Mouse (Mus musculus): Measurements from ENCODE around the gene Fbxw7. TPM values are rescaled to one million over a fixed set of nuclear protein-coding genes. Genes with fewer than 3 reads are reported as not detected.

The Fbxw7 gene
- total RNA-seq, 2 experiments from 2014 or later, result 20.2 to 35.4 TPM

DNA sequence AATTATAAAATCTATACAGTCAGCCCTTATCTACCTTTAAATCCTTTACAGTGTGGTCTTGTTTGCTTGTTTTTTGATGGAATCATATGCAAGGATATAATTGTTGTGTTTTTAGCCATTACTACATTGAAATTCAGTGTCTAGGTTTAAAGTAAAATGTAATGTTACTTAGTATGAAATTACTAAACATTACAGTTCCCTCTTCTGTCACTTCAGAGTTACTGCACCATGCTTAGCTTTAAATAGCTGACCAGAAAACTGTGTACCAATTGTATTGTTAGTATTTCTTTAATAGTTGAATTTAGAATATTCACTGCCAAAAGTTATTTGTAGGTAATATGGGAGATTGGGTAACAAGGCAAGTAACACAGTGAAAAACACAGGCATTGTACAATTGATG, 55.1 kb downstream of the Fbxw7 start:
- no peak for DNase-seq
- intact Hi-C loops (cut with DNase I; ENCODE audit: low total_unique reads), result no loop called here

DNA sequence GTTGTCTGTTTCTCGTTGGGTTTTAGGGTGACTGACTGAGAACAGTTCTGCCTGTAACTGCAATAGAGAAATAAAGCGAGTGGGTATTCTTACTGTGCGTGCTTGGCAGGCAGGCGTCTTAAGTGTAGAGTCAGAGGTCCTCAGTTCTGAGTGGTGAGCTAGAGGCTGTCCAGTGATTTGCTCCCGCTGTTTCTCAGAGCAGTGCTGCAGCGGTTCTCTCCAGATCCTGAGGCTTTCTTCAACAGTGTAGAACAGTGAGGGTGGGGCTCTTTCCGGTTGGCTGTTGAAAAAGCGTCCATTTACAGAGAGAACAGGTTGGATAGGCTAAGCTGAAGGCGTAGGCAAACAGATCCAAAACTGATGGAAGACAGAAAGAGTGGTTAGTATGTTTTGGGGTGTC, 60.2 kb downstream of the Fbxw7 start:
- no peak for DNase-seq
- intact Hi-C loops (cut with DNase I; ENCODE audit: low total_unique reads), result no loop called here

DNA sequence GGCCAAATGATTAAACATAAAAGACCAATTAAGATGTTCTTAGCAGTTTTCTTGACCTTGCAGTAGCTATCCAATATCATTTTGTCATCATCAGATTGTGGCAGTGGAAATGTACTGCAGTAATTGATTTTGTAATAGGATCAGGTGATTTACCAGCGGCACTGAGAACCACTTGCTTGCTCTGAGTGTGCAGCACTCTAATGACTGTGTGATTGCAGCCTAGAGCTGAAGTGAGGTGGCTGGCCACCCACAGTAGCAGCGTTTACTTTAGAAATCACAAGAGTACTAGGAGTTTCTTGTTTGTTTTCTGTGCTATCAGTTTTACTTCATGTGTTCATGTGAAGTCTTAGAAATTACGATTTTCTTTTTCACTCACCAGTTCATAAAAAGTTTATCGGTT, 61.1 kb downstream of the Fbxw7 start:
- DNase-seq, result no peak
- intact Hi-C loops (cut with DNase I; ENCODE audit: low total_unique reads), result no loop called here

DNA sequence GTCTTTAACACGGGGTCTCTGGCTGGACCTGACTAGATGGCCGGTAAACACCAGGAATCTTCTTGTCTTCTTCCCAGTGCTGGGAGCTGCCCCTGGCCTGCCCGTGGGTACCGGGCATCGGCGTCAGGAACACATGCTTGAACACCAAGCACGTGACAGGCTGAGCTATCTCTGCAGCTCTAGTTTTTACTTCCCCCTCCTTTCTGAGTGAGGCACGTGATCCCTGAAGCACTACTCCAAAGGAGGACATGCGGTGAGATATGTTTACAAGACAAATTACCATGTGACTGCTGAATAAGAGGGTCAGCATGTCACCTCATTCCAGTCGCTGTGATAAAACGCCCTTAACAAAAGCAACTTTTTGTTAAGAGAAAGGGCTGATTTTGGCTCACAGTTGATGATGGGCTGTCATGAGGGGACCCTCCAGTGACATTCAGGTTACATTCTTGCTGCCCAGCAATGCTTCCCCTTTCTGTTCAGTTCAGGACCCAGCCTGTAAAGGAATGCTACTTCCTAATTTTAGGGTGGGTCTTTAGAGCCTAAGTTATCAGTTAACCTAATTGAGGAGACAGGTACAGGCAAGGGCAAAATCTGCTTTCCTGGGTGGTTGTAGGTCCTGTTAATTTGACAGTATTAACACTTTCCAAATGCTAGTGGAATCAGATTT, 68.9 kb downstream of the Fbxw7 start:
- intact Hi-C loops (cut with DNase I; ENCODE audit: low total_unique reads), result no loop called here
- DNase-seq, result no peak

DNA sequence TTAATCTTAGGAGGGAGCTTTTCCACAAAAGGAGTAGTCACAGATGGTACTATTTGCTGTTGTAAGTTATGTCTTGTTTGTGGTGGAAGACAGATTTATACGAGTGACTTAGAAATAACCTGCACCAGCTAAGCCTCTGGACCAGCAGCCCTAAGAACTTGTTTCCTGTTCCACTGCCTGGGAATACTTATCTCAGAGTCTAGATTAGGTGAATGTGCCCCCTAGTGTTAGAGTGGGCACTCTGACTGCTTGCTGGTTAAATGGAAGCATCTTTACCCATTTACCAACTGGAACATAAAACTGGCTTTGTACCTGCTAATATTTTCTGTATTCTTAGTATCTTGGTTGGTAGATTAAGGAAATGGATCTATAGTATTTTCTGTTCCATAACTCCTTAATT, 74.6 kb downstream of the Fbxw7 start:
- DNase-seq, result no peak
- intact Hi-C loops (cut with DNase I; ENCODE audit: low total_unique reads), result no loop called here

DNA sequence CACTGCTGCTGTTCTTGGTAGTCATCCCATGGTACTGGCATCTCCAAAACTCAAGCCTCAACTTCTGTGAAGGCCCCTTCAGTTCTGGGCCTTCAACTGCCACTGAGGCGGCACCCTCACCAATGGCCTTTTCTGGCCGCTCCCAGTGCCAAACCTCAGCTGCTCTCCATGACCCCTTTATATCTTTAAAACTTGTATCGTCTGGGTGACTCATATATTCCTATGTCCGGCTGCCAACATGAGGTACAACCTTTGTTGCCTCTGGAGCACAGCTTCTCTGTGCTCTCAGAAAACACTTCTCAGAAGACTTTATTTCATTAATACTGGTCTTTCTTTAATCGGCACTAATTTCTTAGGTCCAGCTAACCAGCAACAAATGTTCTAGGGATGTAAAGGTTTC, 75.9 kb downstream of the Fbxw7 start:
- no peak for DNase-seq
- intact Hi-C loops (cut with DNase I; ENCODE audit: low total_unique reads), result no loop called here

DNA sequence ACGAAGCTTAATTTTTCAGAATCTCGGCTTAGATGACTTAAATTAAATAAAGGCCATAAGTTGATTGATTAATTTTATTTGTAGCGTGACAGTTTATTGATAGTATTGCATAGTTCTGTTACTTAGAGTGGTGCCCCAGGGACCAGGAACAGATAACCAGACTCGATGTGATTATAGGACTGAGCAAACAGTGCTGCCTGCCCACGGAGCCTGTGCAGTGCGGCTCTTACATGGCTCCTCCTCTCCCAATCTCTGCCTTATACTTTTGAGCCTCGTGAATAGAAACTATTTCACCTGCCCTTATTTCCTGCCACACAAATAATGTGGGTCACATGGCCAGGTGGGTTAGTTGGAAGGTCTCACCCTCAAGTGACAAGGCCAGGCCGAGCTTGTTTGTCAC, 82.9 kb downstream of the Fbxw7 start:
- DNase-seq, result no peak
- intact Hi-C loops (cut with DNase I; ENCODE audit: low total_unique reads), result no loop called here

DNA sequence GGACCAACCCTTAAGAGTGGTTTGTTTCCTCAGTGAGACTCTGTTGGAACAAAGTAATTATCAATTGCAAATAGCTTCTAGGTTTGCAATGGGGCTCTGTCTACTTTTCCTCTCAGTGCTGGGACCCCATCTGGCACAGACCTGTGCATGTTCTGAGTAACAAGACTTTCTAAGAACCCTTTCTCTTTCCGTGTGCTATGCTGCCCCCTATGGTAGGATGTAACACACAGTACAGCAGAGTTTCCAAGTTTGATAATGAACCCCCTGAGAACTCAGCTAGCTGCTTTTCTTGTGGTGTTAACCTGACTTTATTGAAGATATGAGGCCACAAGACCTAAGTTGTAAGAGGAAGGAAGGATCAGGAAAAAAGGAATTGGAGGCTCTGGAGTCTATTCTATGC, 91.5 kb downstream of the Fbxw7 start:
- DNase-seq, result no peak

DNA sequence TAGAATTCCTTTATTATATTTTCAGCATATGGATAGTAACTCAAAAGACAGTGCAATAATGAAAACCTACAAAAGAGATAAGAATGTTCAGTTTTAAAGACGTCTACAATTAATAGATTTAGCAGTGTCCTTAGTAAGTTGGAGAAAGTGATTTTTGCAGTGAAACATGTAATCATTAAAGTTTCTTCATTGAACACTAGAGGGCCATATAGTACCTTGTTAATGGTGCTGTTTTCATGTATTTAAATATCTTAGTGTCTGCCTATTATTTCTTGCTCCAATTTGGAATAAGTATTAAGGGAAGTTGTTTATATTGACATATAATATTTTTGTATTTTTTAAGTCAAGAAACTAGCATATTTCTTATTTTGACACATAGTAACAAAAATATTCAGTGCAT, 99.2 kb downstream of the Fbxw7 start:
- DNase-seq, result no peak
- intact Hi-C loops (cut with DNase I; ENCODE audit: low total_unique reads), result no loop called here

More for the DNA sequence above, 91.5 kb downstream of the Fbxw7 start:
- intact Hi-C loops (cut with DNase I; ENCODE audit: low total_unique reads), result no loop called here

DNA sequence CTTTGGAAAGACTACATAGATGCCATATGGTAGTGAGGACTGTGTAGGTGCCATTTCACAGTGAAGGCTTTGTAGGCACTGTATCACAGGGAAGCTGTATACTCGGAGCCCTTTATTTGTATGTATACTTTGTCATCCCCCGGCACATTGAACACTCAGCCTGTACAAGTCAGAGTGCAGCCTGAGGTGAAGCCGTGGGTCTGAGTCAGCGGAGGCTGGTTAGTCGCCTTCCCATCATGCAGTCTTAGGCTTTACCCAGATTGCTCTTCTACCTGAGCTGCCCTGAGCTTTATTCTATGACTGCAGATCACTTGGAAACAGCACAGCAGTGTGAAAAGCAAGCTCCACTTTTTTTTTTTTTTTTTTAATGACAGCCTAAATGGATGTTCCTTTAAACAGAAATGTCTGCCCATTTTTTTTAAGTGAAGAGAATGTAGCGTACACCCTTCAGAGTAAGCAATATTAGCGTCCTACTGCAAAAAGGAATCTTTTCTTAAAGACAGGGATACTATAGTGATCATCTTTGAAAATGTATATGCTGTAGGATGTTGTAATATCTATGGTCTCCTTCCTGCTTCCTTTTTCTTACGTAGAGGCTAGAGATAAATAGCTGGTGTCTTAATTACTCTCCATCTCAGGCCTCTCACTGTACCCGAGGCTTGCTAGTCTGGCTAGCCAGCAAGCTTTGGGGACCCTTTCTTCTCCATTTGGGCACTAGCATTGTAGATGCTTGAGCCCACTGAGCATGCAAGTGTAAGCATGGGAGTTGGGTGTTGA, 103.0 kb downstream of the Fbxw7 start:
- intact Hi-C loops (cut with DNase I; ENCODE audit: low total_unique reads), result loop anchor here (5.0 kb wide), 1 partner anchor 654 kb away; the partner anchor contains the start of gene Gatb
- DNase-seq, result no peak

DNA sequence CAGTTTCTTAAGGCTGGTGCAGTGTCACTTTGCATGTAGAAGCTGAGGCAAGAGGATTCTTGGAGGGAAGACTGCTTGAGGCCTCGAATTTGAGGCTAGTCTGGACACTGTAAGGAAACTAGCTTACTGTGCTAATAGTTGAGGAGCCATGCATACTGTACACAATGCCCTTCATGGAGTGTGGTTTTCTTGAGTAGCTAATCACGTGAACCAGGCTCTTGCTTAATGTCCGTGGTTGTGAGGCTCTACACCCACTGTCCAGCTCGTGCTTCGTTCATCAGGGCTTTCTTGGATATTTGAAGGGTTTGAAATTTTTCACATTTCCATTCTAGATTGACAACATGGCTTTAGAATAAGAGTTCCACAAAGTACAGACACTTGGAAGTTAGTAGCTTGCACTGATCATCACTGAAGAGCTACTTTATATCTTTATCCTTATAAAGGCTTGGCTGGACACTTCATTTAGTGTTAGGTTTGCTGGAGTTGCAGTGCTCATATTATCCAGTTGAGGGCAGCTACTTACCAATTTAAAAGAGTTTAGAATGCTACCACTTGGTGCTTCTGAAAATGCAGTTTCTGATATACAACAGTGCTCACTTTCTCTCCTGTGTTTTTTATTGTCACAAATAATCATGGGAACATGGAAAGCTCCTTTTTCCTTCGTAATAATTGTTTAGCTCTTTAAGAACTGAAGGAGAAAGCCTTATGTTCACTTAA, 106.8 kb downstream of the Fbxw7 start:
- DNase-seq, result no peak
- intact Hi-C loops (cut with DNase I; ENCODE audit: low total_unique reads), result no loop called here

DNA sequence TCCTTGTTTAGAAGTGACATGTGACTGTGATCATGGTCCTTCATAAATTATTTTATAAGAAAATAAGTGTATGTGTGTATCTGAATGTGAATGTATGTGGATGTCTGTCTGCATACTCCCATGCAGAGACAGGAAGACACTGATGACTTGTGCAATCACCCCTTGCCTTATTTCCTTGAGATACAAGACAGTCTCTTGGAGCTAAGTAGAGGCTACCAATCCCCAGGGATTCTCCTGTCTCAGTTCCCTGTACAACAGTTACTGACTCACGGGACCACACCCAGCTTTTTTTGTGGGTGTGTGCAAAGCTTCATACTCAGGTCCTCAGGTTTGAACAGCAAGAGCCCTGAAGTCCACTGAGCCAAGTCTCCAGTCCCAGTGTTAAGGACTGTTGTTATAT, 108.2 kb downstream of the Fbxw7 start:
- DNase-seq, result no peak
- intact Hi-C loops (cut with DNase I; ENCODE audit: low total_unique reads), result no loop called here

DNA sequence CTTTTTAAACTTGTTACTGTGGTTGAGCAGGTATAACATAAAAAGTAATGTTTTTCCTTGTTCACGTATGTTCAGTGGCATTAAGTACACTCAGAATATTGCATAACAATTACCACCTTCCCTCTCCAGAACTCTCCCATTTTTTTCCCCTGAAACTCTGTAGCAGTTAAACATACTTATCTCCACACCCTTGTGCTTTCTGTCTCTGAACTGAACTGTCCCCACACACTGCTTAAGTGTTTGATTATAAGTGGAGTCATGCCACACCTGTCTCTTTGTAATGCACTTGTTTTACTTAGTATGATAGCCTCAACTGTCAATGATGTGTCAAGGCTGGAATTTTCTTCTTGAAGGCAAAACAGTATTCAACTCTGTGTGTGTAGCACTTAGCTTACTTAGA, 108.6 kb downstream of the Fbxw7 start:
- DNase-seq, result no peak
- intact Hi-C loops (cut with DNase I; ENCODE audit: low total_unique reads), result no loop called here

DNA sequence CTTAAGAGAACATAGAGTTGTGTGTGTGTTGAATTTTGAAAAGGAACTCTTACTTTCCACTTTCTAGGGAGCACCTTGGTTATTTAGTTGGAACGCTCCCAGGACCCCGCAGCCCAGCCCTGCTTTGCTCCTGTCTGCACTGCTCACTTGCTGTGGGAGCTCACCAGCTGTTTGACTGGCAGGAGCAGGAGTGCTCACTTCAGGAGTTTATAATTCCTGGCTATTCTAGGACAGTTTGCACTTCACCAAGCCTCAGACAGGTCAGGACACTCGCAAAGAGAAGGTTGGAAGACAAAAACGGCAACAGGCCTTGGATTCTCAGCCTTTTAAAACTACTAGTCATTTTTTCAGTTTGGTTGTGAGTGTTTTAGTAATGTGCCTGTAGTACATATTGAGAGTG, 110.2 kb downstream of the Fbxw7 start:
- intact Hi-C loops (cut with DNase I; ENCODE audit: low total_unique reads), result no loop called here
- DNase-seq, result peak; percentile 36

DNA sequence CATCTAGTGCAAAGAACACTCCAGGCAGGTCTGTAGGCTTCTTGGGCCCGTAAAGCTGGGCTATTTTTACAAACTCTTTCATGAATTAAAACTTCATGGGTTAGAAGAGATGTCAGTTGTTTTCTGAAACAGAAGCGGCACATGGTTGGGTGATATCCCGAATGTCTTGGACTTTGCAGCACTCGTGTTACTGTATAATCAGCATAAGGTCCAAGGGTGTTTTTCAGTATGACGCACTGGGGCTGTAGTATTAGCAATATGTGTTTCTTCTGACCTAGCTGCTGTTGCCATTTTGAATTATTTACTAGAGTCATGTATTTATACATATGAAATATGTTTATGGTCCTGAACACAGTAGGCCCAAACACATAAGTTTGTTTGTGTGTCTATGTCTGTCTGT, 111.1 kb downstream of the Fbxw7 start:
- intact Hi-C loops (cut with DNase I; ENCODE audit: low total_unique reads), result no loop called here

DNA sequence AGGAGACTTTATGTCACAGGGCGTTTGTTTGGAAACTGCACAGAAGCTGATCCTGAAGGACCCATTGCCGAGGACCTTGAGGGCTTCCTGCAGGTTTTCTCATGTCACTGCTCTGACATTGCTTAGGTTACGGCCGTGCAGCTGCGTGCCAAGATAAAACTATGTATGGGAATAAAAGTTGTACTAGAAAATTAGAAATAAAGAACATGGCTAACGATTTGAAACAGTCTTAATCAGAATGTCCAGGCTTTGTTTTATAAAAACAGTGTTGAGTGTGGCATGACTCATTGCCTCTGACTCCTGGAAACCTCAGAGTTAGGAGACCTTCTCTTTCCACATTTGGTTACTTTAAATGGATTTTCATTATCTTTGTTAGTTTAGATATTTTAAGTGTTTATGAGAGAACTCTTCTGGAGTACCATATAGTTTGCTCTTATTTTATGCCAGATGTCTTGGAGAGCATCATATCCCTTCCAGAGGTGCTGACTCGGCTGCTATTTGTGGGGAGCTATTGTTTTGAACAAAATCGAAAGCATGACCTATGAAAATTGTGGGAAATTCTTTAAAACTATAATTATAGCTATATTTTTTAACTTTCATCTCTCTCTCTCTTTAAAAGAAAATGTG, 112.2 kb downstream of the Fbxw7 start:
- intact Hi-C loops (cut with DNase I; ENCODE audit: low total_unique reads), result no loop called here

More for the DNA sequence above, 111.1 kb downstream of the Fbxw7 start:
- DNase-seq, result no peak

DNA sequence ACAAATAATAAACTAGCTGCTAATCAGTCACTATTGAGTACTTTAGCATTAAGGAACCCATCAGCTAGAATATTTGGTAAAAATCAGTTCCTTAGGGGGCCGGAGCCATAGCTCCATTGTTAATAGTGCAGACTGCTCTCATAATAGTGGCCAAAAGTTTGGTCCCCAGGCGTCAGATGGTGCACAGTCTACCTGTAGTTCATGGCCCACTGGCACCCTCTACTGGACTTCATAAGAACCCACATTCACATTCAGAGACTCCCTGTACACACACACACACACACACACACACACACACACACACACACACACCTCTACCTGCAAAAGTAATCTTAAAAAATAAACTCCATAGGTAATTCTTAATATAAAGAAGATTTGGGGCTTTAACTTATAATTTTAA, 112.8 kb downstream of the Fbxw7 start:
- intact Hi-C loops (cut with DNase I; ENCODE audit: low total_unique reads), result no loop called here
- no peak for DNase-seq

More for the DNA sequence above, 112.2 kb downstream of the Fbxw7 start:
- DNase-seq, result no peak

DNA sequence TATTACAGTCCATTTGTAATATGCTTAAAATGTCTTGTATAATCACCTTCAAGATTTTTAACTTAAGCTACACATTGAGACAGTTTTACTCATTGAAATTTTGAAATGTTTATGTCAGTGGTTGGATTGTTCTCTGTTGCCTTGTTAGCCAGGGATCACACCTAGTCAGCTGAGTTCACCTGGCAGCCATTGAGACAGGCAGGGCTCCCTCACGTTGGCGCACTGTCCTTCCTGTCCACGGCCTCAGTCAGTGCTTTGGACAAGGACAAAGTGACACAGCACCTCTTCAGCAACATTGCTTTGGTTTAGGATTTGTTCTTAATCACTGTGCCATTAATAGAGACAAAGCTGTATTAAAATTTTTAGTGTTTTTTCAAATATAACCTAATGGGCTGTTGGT, 114.1 kb downstream of the Fbxw7 start:
- intact Hi-C loops (cut with DNase I; ENCODE audit: low total_unique reads), result no loop called here
- DNase-seq, result no peak

DNA sequence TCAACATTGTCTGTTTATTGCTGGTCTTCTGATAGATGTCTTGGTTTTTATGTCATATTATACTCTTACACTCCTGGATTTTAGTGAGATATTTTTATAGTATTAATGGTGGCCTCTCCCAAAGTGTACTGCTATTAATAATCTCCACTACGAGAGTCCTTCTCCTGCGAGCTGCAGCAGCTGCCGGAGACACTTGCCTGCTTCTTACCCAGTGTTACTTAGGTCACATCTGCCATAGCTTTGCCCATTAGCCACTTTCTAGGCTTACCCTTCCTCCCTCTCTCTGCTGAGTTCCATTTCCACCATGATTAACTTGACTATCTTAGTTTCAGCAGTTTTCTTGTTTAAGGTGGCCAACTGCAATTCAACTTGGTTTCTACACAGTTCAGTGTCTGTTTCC, 115.6 kb downstream of the Fbxw7 start:
- no peak for DNase-seq
- intact Hi-C loops (cut with DNase I; ENCODE audit: low total_unique reads), result no loop called here

DNA sequence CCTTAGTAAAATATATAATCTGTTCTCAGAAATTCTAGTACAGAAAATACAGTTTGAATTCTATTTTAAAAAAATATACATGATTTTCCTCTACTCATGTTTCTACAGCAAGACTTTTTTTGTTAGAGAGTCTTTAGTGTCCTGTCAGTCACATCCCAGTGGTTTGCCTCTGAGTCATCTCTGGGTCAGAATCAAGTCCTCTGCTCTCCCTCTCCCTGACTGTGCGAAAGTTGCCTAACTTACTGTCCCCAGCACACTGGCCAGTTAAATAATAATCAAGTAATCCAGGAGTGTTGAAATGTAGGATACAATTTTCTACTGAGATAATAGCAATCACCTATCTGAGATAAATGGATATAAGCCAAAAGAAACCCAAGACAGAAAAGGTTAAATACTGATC, 120.7 kb downstream of the Fbxw7 start:
- intact Hi-C loops (cut with DNase I; ENCODE audit: low total_unique reads), result no loop called here
- no peak for DNase-seq
